Mouse (Mus musculus) adrenal gland, postnatal 25 days (tissue): Measurements from ENCODE around the gene Lrch4. TPM values are rescaled to one million over a fixed set of nuclear protein-coding genes. Genes with fewer than 3 reads are reported as not detected.

Source experiments
- DNase-seq: peaks from one replicate; pipeline ENCODE4 v3.0.0; 2021; ENCODE audit warnings: mixed read lengths
- total RNA-seq: library from RNA; stranded (reverse); gene quantifications from 2 replicates; pipeline ENCODE4 v1.2.3, GENCODE M21; 2021

Gene Lrch4
- total RNA-seq, 1 experiment from 2014 or later: 35.7 TPM

DNA sequence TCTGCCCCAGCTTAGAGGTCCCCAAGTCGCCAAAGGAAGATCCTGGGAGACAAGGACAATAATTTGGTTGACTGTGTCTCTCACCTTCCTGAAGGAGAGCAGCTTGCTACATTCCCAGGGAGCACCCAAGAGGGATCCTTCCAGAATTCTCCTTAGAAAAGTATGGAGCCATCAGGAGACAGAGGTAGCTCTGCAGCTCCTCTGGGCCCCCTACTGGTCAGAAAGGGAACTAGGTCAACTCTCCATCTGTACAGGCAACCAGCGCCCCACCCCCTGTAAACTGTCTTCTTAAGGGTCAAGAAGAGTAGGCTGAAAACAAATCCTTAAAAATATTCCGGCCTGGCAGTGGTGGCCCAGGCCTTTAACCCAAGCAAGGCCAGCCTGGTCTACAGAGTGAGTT is 23.6 kb downstream of the Lrch4 start:
- peak; percentile 64 for DNase-seq

DNA sequence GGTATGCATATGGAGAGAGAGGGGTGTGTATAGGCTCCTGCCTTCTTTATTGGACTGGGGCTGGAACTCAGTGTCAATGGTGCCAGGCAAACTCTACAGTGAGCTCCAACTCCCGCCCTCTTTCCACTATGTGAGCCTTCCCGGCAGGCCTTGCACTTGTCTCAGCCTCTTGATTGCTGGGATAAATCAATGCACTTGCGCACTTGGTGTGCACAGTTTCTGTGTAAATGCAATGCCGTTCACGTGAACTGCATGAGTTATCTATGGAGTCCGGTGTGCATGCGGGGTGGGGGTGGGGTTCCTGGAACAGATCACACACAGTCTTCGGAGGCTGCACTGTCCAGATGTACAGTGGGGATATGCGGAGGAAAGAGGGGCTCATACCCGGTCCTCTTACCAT is 24.4 kb downstream of the Lrch4 start:
- no peak for DNase-seq

GRCm38 (mm10) chr5:137654746-137655145 is 25.8 kb downstream of the Lrch4 start:
- DNase-seq: no peak

- DNase-seq: peak; percentile 53
Measured at GRCm38 (mm10) chr5:137656977-137657376, 28.1 kb downstream of the Lrch4 start.

GRCm38 (mm10) chr5:137660064-137660688 is 31.3 kb downstream of the Lrch4 start:
- DNase-seq: peak; percentile 59

DNA sequence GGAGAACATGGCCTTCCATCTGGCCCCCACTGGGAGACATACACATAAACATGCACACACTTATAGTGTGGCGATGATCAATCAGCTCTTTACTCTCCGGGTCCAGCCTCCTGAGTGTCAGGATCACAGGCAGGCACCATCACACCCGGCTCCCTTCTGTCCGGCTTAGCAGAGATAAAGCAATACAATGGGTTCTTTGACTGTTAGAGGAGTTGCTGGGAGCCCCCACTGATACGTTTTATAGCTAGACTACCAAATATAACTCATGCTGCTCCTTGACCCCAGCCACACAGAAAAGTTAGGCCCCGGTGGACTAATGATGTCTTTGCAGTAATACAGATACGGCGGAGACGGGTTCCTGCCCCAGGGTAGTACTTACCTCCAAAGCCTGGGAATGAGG is 34.1 kb downstream of the Lrch4 start:
- DNase-seq: no peak

DNA sequence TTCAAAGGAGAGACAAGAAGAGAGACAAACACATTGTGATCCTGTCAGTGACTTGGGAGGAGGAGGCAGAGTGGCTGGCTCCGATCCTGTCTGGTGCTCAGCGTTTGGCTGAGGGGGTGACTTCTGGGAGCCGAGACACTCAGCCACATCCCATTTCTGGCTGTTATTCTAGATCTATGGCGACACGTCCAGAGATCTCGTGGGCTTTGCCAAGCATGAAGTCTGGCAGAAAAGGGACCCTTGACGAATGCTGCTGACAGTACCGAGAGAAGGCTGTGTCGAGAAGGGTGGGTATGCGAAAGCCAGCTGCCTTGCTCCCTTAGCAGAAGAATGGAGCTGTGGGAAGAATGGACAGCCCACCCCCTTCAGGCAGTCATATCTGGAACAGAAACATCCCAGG is 40.0 kb downstream of the Lrch4 start:
- DNase-seq: no peak

DNA sequence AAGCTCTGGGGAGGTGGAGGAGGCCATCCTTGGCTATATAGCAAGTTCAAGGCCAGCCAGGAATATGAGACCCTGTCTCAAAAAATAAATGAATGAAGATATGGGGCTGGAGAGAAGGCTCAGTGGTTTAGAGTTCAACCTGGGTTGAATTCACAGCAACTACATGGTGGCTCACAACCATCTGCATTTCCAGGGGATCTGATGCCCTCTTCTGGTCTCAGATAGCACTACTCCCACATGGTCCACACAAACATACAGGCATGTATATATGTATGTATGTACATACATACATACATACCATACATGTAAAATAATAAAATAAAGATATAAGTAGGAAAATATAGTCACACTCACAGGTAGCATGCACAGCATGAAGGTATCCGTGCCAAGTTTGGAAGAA is 41.3 kb downstream of the Lrch4 start:
- no peak for DNase-seq

- peak; percentile 71 for DNase-seq
Measured at GRCm38 (mm10) chr5:137671443-137672240, 42.7 kb downstream of the Lrch4 start.

DNA sequence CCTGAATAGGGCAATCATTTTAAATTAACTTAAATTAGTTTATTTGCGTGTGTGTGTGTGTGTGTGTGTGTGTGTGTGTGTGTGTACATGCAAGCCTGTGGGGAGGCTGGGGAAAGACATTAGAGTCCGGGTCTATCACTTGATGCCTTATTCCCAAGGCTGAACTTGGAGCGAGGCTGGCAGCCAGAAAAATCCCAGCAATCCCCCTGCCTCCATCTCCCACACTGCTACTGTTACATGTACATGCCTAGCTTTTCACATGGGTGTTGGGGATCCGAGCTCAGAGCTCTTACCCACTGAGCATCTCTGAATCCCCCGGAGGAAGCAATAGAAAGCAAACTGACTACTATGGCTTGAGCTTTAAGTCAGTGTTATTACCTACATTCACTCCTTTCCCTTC is 43.4 kb downstream of the Lrch4 start:
- no peak for DNase-seq

- DNase-seq: no peak
Measured at GRCm38 (mm10) chr5:137673015-137673414, 44.1 kb downstream of the Lrch4 start.

- no peak for DNase-seq
Measured at GRCm38 (mm10) chr5:137674786-137675185, 45.9 kb downstream of the Lrch4 start.

DNA sequence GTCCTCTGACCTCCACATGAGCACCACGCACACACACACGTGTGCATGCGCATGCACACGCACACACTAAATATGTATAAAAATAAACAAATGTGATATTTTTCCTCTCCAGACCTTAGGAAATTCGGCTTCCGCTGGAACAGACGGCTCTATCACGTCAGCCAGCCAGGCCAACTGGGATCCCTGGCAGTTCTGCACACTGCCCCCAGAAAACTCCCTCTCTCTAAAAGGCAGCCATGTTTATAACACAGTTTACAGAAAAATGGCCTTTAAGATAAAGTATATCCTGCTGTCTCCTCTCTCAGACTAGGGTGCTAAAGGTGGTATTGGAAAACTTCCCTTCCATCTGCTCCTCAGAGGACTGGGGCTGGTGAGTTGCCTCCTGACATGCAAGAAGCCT is 48.9 kb downstream of the Lrch4 start:
- no peak for DNase-seq

DNA sequence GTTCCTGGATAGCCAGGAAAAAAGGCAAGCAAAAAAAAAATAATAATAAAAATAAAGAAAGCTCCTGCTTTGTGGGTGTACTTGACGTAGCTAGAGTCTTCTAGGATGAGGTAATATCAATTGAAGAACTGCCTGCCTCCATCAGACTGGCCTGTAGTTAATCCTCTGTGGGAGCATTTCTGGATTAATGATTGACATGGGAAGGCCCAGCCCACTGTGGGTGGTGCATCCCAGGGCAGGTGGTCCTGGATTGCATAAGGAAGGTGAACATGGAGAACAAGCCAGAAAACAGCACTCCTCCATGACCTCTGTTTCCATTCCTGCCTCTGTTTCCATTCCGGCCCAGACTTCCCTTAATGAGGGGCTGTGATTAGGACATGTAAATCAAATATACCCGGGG is 49.8 kb downstream of the Lrch4 start:
- DNase-seq: no peak

DNA sequence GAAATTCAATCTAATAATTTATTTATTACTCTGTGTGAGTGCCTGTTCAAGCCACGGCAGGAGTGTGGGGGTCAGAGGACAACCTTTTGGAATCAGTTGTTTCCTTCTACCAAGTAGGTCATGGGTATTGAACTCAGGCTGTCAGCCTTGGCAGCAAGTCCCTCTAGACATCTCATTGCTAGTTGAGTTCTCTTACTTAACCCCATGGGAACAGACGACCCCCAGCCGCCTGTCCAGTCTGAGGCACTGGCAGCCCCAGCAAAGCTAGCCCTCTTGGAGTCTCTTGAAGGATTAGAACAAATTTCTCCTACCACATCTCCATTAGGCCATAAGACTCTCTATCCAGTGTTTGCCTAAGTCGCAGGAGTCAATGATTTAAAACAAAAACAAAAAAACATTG is 50.8 kb downstream of the Lrch4 start:
- no peak for DNase-seq

- DNase-seq: no peak
Measured at GRCm38 (mm10) chr5:137682526-137682925, 53.6 kb downstream of the Lrch4 start.

GRCm38 (mm10) chr5:137683388-137684293 is 54.7 kb downstream of the Lrch4 start:
- no peak for DNase-seq

DNA sequence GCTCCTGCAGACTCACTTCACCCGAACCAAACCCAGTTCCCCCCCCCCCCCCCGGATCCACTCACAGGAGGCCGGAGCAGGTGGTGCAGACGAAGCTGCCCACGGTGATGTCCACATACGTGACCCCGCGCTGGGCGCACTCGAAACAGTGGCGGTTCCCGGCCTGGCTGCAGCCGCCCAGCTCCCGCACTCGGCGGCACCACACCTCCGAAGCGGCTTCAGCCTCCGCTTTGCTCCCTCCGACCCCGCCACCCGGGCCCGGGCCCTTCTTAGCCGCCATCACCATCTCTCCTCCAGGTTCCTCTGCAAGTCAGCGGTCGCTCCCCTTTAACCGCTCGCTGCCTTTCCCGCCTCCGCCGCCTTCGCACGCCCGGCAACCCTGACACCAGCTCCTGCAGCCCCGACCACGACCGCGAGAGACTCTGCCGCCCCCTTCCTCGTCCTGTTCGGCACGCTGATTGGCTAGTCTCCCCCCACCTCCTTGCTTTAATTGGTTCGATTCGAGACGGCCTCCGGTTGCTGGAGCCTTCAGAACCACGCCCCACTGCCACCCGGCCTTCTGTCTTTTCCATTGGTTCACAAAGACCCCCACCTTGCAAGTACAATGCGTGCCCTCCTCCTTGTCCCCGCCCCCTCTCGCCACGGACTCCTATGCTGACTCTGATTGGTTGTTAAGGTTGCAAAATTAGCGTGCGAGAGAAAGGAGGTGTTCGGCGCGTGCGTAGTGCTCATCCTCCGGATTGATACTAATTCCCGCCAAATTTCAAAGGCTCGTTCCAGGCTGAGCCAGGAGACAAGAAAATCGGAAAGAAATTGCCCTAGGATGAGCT is 55.6 kb downstream of the Lrch4 start, which contains the start of gene Agfg2:
TSS of gene Agfg2 (minus strand) at position 433 of the 830 bp plus-strand sequence.
- peak; percentile 96 for DNase-seq

DNA sequence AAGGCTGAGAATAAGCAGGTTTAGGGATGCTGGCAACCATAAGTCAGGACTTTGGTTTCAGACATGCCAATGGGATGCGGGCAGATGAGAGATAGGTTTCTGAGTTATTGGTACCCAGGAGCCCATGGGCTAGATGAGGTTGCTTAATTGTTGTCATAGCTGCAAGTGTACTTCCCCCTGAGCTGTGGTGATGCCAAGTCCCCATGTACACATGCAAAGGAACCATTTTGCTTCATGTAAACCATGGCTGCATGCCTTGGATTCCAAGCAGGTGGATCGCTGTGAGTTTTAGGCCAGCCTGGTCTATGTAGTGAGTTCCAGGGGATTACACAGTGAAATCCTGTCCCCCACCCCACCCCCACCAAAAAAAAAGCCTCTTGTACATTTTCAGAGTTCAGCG is 56.7 kb downstream of the Lrch4 start:
- DNase-seq: no peak

- DNase-seq: no peak
Measured at GRCm38 (mm10) chr5:137686127-137686790, 57.3 kb downstream of the Lrch4 start.

- DNase-seq: no peak
Measured at GRCm38 (mm10) chr5:137689974-137690373, 61.1 kb downstream of the Lrch4 start.
